Mouse (Mus musculus) spleen, adult 12 weeks (tissue): Measurements from ENCODE around the gene Pard6b.
A peak's percentile ranks its signal among the peaks of the same experiment; 100 is the strongest.
"Not testable (repeated sequence)": the region's sequence is repeated elsewhere in the genome, so short reads cannot be mapped to it uniquely, and the experiment has no call there.

Experiments
- DNase-seq: peaks from one replicate; pipeline ENCODE4 v3.0.0; 2022; ENCODE audit warnings: low spot score

Pard6b gene

GRCm38 (mm10) chr2:168080431-168081246 is at the start of gene Pard6b:
Gene Pard6b (plus strand): TSS chr2:168081004.
- peak; percentile 86 for DNase-seq

- DNase-seq = no peak
These were observed 49.0 kb upstream of the Pard6b start for GRCm38 (mm10) chr2:168031842-168032241.

DNA sequence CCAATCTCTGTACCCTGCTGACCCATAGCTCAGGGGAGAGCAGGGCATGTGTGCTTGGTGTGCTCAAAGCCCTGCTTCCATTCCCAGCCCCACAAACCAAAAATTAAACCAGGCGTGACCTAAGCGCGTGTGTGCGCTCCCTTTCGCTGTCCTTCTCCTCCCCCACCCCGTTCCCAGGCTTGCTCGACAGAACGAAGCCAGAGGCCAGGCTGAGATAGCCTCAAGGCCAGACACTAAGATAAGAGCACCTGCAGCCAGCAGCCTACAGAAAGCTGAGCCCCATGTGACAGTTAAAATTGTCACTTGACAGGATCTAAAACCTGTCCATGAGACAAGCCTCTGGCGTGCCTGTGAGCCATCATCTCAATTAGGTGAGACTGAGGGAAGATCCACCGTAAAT is 46.9 kb upstream of the Pard6b start:
- DNase-seq = no peak

DNA sequence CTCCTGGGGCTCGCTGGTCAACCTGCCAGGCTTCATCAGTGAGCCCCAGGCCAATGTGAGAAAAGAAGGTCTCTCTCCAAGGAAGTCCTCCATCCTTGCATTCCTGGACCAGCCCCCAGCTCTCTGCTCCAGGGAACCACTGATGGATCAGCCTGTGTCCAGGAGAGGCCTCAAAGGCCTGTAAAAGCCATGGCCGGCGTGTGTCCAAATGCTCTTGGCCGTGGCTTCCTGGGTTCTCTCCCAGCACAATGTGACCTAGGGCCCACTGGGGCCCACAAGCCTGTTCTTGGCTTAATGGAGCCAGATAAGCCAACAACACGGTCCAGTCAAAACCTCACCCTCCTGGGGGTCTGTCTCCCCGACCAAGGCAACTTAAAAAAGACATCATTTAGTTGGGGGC is 44.9 kb upstream of the Pard6b start:
- DNase-seq = no peak

DNA sequence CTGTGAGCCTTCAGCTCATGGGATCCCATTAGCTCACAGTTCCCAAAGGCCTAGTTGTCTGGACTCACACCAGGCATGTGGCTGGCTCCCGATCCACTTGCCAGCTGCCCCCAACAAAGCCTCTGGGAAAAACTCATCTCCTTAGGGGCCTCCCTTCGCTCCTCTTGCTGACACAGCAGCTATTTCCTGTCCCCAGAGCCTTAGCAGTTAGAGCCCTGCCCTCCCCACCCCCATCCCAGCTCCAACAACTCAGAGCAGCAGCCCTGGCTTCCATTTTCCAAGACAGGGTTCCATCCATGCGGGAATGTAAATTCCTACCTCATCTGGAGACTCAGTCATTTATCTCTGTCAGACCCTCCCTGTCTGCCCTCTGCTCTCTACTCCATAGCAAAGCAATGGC is 43.7 kb upstream of the Pard6b start:
- DNase-seq = no peak

GRCm38 (mm10) chr2:168040751-168041150 is 40.1 kb upstream of the Pard6b start:
- no peak for DNase-seq

DNA sequence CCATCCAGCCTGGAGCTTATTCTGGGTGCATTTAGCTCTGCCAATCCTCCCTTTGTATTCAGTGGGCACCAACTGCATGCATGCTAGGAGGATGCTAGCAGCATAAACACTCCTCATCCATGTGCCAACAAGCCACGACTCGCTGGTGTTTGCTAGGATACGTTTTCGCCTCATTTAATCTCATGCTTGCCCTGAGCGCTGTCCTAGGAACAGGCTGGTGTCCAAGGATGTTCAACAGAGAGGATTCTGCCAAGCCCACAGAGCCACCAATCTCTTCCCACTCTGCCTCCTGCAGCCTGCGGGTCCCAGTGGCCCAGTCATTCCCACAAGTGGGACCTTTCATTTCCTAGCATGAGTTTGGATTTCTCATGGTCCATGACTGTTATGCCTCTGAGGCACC is 38.8 kb upstream of the Pard6b start:
- DNase-seq = no peak

DNA sequence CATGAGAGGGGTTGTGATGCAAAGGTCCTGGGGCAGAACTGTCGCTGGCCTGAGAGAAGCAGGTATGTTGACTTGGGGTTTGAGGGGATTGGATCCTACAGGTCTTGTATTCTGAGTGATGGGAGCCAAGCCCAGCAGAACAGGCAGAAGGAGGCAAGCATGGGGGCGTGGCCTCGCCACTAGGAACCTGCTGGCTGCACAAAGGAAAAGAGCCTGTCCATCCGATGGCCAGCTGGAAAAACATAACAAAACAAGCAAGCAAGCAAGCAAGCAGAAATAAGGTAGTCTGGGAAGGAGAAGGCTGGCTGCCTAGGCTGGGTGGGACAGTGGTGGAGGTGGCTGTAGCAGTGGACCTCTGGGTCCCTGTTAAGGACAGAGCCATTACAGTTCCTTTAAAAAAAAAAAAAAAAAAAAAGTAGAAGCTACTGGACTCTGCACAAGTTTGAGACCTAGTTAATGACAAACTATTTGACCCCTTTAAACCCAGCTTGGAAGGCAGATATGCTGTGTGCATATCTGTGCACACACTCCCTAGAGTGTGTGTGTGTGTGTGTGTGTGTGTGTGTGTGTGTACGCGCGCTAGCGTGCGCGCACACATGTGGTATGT is 36.0 kb upstream of the Pard6b start:
- no peak for DNase-seq

DNA sequence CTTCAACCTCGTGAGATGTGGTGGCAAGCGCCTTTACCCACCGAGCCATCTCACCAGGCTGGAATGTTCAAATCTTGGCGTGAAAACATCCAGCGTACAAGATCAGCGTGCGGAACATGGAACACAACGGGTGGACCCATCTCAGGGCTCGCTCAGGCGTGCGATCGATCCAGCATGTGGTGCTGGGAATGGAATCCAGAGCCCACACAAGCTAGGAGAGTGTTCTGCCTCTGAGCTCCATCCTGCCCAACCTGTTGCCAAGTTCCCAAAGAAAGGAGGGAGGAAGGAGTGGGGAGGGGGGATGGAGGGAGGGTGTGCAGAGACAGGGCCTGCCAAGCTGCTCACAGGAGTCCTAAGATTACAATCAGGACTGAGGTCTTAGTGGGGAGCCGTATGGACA is 35.4 kb upstream of the Pard6b start:
- DNase-seq = no peak

GRCm38 (mm10) chr2:168045771-168046170 is 35.0 kb upstream of the Pard6b start:
- DNase-seq = no peak

GRCm38 (mm10) chr2:168046467-168046866 is 34.3 kb upstream of the Pard6b start:
- DNase-seq = no peak

GRCm38 (mm10) chr2:168049002-168049635 is 31.7 kb upstream of the Pard6b start:
- no peak for DNase-seq

GRCm38 (mm10) chr2:168050000-168050942 is 30.5 kb upstream of the Pard6b start:
- DNase-seq = no peak

GRCm38 (mm10) chr2:168052156-168052555 is 28.6 kb upstream of the Pard6b start:
- no peak for DNase-seq

DNA sequence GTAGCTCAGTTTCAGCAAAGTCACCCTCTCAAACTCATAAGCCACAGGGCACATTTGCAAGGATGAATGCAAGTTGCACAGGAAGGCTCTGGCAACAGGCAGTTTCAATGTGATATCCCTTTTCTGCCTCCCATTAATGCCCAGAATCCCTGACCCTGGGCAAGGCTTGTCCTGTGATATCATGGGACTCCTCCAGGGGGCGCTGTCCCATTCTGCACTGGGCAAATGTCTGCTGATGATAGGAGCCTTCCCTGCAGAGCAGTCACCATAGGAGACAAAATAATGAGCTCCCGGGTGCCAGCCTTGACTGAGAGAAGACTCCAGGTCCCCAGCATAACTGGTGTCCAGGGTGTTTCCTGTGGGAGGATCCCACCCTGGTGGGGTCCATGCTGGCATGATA is 28.1 kb upstream of the Pard6b start:
- no peak for DNase-seq

GRCm38 (mm10) chr2:168054142-168054541 is 26.7 kb upstream of the Pard6b start:
- no peak for DNase-seq

- no peak for DNase-seq
These were observed 24.7 kb upstream of the Pard6b start for GRCm38 (mm10) chr2:168055910-168056665.

DNA sequence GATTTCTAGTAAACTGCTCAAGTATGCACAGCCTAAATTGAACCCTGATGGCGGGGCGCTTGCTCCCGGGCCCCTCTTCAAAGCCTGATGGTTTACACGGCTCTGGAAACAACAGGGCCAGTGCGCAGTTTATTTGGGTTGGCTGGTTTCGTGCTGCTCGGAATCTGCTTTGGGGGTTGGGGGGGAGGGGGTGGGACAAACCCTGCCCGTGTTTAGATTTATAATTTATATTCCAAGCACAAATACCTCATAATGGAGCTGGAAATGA is 24.2 kb upstream of the Pard6b start:
- no peak for DNase-seq

DNA sequence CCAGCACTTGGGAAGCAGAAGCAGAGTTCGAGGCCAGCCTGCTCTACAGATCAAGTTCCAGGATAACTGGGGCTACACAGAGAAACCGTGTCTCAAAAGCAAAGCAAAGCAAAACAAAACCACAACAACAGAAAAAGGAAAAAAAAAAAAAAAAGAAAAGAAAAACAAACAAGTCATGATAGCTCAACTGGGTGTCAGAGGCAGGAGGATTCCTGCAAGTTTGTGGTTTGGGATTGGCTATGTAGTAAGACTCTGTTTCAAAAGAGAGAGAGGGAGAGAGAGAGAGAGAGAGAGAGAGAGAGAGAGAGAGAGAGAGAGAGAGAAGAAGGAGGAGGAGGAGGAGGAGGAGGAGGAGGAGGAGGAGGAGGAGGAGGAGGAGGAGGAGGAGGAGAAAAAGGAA is 22.9 kb upstream of the Pard6b start:
- DNase-seq = not testable (repeated sequence)

DNA sequence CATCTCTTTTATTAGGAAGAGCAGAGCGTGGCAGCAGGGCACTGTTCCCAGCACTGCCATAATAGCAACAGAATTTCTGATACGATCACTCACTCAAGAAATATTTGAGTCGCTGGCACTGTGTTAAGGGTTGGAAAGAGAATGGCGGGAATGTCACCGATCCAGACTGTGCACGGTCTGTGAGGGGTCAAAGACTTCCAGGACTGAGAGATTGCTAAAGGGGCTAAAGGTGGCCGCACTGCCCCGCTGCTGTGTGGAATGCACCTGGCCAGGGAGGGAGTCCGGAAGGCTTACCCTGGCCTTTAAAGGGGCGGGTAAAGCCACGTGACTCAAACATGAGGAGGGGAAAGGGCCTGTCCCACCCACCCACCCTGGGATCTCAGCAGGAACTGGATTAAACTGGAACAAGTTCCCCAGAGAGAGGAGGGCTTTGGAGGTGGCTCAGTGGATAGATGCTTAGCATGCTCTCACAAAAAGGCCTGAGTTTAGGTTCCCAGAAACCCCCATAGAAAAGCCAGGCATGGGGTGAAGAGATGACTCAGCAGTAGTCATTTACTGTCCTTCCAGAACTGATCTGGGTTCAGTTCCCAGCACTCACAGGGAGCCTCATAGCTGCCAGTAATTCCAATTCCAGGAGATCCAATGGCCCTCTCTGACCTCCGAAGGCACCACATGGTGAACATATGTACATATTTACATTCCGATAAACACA is 22.2 kb upstream of the Pard6b start:
- no peak for DNase-seq

DNA sequence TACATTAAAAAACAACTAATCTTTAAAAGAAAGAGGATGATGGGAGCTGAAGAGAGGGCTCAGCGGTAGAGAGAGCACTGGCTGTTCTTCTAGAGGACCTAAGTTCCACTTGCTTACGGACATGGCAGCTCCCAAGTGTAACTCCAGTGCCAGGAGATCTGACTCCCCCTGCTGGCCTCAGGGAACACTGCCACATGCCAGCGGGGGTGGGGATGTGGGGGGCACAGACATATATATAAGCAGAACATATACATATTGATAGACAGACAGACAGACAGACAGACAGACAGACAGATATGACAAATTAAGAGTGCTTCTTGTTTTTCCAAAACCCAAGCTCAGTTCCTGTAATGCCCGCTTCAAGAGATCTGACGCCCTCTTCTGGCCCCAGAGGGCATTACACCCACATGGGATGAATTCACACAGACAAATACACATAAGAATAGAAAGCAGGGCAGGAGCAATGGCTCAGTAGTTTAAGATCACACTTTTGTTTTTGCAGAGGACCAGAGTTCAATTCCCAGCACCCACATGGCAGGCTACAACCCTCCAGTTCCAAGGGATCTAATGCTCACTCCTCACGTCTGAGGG is 21.5 kb upstream of the Pard6b start:
- DNase-seq = no peak
